Mouse (Mus musculus) NIH3T3 (cell line): Measurements from ENCODE around the gene Slc35g1.
"Not testable (repeated sequence)": the region's sequence is repeated elsewhere in the genome, so short reads cannot be mapped to it uniquely, and the experiment has no call there.

Experiments used
- DNase-seq: peaks from one replicate; pipeline ENCODE4 v3.0.0-alpha.2; 2012; ENCODE audit warnings: low read depth

Slc35g1 gene

GRCm38 (mm10) chr19:38395701-38396632, at the start of gene Slc35g1:
Slc35g1 (plus strand) TSS chr19:38395980.
- DNase-seq = peak; percentile 70

- no peak for DNase-seq
Measured at GRCm38 (mm10) chr19:38348271-38349012, 47.3 kb upstream of the Slc35g1 start.

- no peak for DNase-seq
Measured at GRCm38 (mm10) chr19:38349013-38349341, 46.8 kb upstream of the Slc35g1 start.

GRCm38 (mm10) chr19:38351202-38351601, 44.6 kb upstream of the Slc35g1 start:
- DNase-seq = no peak

- no peak for DNase-seq
Measured at GRCm38 (mm10) chr19:38351728-38352127, 44.1 kb upstream of the Slc35g1 start.

GRCm38 (mm10) chr19:38352495-38353130, 43.2 kb upstream of the Slc35g1 start:
- DNase-seq = peak; percentile 90

- no peak for DNase-seq
Measured at GRCm38 (mm10) chr19:38354279-38354678, 41.5 kb upstream of the Slc35g1 start.

GRCm38 (mm10) chr19:38354819-38355360, 40.9 kb upstream of the Slc35g1 start:
- peak; percentile 46 for DNase-seq

GRCm38 (mm10) chr19:38356211-38356828, 39.5 kb upstream of the Slc35g1 start:
- peak; percentile 56 for DNase-seq

GRCm38 (mm10) chr19:38357956-38358623, 37.7 kb upstream of the Slc35g1 start:
- DNase-seq = no peak

GRCm38 (mm10) chr19:38359287-38359686, 36.5 kb upstream of the Slc35g1 start:
- no peak for DNase-seq

GRCm38 (mm10) chr19:38361850-38362249, 33.9 kb upstream of the Slc35g1 start:
- DNase-seq = no peak

- DNase-seq = no peak
Measured at GRCm38 (mm10) chr19:38363358-38363757, 32.4 kb upstream of the Slc35g1 start.

- peak; percentile 54 for DNase-seq
Measured at GRCm38 (mm10) chr19:38363879-38364659, 31.7 kb upstream of the Slc35g1 start.

- no peak for DNase-seq
Measured at GRCm38 (mm10) chr19:38364939-38365614, 30.7 kb upstream of the Slc35g1 start.

GRCm38 (mm10) chr19:38372460-38373102, 23.2 kb upstream of the Slc35g1 start:
- DNase-seq = no peak

GRCm38 (mm10) chr19:38373371-38373770, 22.4 kb upstream of the Slc35g1 start:
- no peak for DNase-seq

- DNase-seq = no peak
Measured at GRCm38 (mm10) chr19:38383769-38384168, 12.0 kb upstream of the Slc35g1 start.

GRCm38 (mm10) chr19:38387021-38387420, 8.8 kb upstream of the Slc35g1 start:
- not testable (repeated sequence) for DNase-seq
